Mouse (Mus musculus): Measurements from ENCODE around the gene Cmss1. TPM values are rescaled to one million over a fixed set of nuclear protein-coding genes. Genes with fewer than 3 reads are reported as not detected.

The Cmss1 gene
- polyA plus RNA-seq, 1 experiment from 2014 or later = 57.2 TPM

DNA sequence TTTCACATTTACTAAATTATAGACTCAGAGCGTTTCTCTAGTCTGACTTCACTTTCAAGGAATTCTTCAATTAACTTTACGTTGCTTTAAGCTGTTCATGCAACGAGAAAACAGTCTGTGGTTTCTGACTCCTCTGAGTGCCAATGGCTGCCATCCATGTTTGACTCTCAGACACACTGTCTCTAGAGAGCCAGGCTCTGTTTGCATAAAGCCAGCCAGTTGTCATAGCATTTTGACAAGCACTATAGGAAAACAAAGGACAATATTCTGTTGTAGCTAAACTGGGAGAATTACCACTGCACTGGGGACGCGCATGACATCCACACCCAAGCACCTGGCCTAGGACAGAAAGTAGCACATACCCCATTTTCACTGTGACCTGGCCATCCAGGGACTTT is 168.4 kb downstream of the Cmss1 start:
- Histone ChIP-seq H3K9ac (no peak overlapping the region), H3K9me3 (no peaks in the 10 kb centered on the region), H3K4me1 (peaks cover 26% of the 10 kb centered on the region), H3K4me2 (no peak overlapping the region), H3K4me3 (no peak overlapping the region), H3K36me3 (no peaks in the 10 kb centered on the region), H3K27ac (peak overlapping the region; percentile 74), H3K27me3 (no peaks in the 10 kb centered on the region)
- ATAC-seq (ENCODE audit: insufficient number of reproducible peaks, insufficient read depth, low FRiP score, low TSS enrichment, low read depth) = no peak
- 35% methylated on average over 5 of the region's 5 CpGs for WGBS

DNA sequence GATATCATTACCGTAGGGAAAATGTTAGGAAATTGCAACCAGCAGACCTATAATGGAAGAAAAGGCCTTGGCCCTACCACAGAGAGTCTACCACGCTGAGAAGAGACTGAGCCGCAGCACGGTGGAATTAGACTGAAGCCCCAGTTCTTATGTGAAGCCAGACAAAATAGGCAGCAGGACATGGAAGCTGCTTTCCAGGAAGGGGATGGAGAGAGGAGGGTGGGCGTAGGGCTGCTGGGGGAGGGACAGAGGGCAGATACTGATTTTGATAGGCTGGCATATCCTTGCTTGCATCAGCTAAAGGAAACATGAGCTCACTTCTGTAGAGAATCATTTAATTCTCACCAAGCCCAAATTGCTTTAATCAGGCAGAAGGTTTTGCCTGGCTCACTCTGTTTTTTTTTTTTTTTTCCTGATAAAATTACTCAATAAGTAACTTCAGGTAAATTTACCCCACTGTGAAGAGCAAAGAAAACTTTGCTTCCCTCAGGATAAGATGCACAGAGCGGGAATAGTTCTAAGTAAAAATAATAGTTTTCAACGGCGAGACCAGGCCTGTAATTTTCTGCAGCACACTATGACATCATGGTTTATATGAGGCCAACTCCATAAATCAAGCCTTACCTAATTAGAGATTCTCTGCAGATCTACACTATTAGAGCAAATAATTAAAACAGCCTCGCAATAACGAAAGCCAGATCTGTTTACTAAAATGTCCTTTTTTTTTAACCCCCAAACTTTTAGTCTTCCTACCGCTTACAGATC is 169.0 kb downstream of the Cmss1 start:
- peaks cover 26% of the 10 kb centered on the region for H3K4me1 ChIP-seq
- ATAC-seq (ENCODE audit: insufficient number of reproducible peaks, insufficient read depth, low FRiP score, low TSS enrichment, low read depth) = no peak

DNA sequence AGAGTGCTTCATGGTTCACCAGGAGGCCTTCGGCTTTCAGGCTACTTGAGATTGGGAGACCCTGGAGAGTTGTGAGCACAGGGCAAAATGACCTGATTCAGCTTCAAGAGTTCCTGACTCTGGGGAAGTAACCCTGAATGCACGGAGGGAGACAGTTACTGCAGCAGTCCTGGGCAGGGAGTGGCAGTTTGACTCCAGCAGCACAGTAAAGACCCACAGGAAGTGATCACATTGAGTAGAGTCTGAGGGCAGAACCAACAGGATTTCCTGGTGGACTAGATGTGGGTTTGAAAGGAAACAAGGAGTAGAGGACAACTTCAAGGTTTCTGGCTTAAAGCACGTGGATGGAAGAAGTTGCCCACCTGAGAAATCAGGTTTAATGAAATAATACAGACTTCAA is 172.0 kb downstream of the Cmss1 start:
- H3K4me1 ChIP-seq = peaks cover 24% of the 10 kb centered on the region
- H3K9me3 ChIP-seq = no peaks in the 10 kb centered on the region
- H3K27me3 ChIP-seq = no peaks in the 10 kb centered on the region

More for the DNA sequence above, 169.0 kb downstream of the Cmss1 start:
- peak overlapping the region; percentile 74 for H3K27ac ChIP-seq
- peak overlapping the region; percentile 0; the same call in 1 of the 2 replicates for H3K4me2 ChIP-seq
- no peak overlapping the region for H3K9ac ChIP-seq
- no peak overlapping the region for H3K4me3 ChIP-seq
- WGBS = 26% methylated on average over 11 of the region's 11 CpGs
- no peaks in the 10 kb centered on the region for H3K36me3 ChIP-seq
- no peaks in the 10 kb centered on the region for H3K27me3 ChIP-seq
- no peaks in the 10 kb centered on the region for H3K9me3 ChIP-seq

DNA sequence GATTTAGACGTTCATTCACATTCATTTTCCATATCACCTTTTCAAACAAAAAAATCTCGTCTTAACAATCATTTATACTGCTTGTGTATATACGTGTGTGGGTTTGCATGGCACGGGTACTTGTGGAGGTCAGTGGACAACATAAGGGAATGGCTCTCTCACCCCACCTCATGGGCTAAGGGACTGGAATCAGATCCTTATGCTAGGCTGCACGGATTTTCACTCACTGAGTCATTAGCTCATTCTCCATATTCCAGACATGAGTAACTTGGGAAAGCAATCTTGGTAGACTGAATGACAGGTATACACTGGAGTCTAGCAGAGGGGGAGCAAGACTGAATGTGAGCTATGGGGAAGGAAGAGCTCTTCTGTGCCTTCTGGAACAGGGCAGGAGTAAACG is 173.0 kb downstream of the Cmss1 start:
- no peak overlapping the region for H3K9ac ChIP-seq
- H3K27me3 ChIP-seq = no peaks in the 10 kb centered on the region
- ATAC-seq (ENCODE audit: insufficient number of reproducible peaks, insufficient read depth, low FRiP score, low TSS enrichment, low read depth) = no peak
- H3K27ac ChIP-seq = no peak overlapping the region
- no peak overlapping the region for H3K4me2 ChIP-seq
- H3K4me1 ChIP-seq = peaks cover 18% of the 10 kb centered on the region
- H3K36me3 ChIP-seq = no peaks in the 10 kb centered on the region
- H3K9me3 ChIP-seq = no peaks in the 10 kb centered on the region
- 88% methylated on average over 6 of the region's 6 CpGs for WGBS
- no peak overlapping the region for H3K4me3 ChIP-seq

More for the DNA sequence above, 172.0 kb downstream of the Cmss1 start:
- Histone ChIP-seq H3K36me3 (no peaks in the 10 kb centered on the region), H3K4me2 (no peak overlapping the region), H3K9ac (no peak overlapping the region), H3K27ac (no peak overlapping the region), H3K4me3 (no peak overlapping the region)
- 70% methylated on average over 3 of the region's 3 CpGs for WGBS
- ATAC-seq (ENCODE audit: insufficient number of reproducible peaks, insufficient read depth, low FRiP score, low TSS enrichment, low read depth) = no peak

DNA sequence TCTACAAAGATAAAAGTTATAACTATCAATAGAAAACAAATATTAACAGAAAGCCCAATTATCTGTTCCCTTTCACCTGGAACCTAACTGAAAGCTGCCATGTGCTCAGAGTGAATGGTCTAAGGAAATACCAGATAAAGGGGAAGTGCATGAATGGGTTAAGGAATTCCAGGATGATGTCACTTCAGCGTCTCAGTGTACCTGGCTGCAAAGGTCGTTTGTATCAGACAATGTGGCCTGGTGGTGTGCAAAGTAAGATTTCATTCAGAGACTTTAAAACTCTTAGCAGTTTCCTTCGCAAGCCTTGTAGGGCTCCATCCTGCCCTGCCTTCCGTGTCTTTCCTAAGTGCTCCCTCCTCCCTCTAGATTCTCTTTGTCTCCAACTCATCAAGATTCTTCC is 173.5 kb downstream of the Cmss1 start:
- H3K27ac ChIP-seq = no peak overlapping the region
- no peaks in the 10 kb centered on the region for H3K9me3 ChIP-seq
- 73% methylated on average over 4 of the region's 4 CpGs for WGBS
- ATAC-seq (ENCODE audit: insufficient number of reproducible peaks, insufficient read depth, low FRiP score, low TSS enrichment, low read depth) = no peak
- peaks cover 14% of the 10 kb centered on the region for H3K4me1 ChIP-seq
- H3K4me2 ChIP-seq = no peak overlapping the region
- no peaks in the 10 kb centered on the region for H3K36me3 ChIP-seq
- no peak overlapping the region for H3K4me3 ChIP-seq
- H3K27me3 ChIP-seq = no peaks in the 10 kb centered on the region
- H3K9ac ChIP-seq = no peak overlapping the region

DNA sequence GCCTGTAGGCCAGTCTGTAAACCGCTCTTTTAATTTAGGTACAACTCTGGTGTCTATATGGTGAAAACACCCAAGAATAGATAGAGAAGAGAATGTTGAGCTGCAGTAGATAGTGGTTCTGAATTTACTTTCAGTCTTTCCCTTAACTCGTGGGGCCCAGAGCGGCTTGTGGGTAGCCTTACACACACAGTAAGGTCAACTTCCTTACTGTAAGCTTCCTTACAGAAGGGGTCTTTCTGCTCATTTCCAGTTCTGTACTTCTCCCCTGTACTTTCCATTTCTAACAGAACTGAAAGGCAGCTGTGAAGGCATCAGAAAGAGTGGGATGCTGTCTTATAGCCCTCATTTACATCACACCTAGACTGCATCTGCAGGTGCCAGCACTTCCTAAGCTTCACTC is 175.4 kb downstream of the Cmss1 start:
- Histone ChIP-seq H3K4me1 (peaks cover 22% of the 10 kb centered on the region), H3K9me3 (no peaks in the 10 kb centered on the region), H3K27ac (no peak overlapping the region), H3K4me2 (no peak overlapping the region), H3K4me3 (no peak overlapping the region), H3K27me3 (no peaks in the 10 kb centered on the region), H3K36me3 (no peaks in the 10 kb centered on the region), H3K9ac (no peak overlapping the region)
- ATAC-seq (ENCODE audit: insufficient number of reproducible peaks, insufficient read depth, low FRiP score, low TSS enrichment, low read depth) = no peak
- WGBS = 91% methylated on average over 3 of the region's 3 CpGs

DNA sequence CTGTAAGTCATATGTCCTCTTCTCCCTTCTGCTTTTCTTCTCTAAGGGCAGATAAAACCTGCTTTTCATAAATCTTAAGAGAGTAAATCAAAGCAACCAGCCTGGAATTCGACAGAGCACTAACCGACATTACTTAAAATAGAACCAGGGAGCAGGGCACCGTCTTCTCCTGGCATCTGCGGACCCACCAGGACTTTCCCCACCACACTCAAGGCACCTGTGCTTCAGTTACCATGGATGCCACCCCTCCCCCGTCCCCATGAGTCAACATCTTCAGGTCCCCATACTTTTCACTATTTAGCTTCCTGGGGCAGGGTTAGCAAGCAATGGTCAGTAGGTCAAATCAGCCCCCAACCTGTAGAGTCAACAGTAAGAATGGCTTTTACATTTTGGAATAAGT is 177.7 kb downstream of the Cmss1 start:
- 62% methylated on average over 5 of the region's 5 CpGs for WGBS
- peaks cover 29% of the 10 kb centered on the region for H3K4me1 ChIP-seq
- ATAC-seq (ENCODE audit: insufficient number of reproducible peaks, insufficient read depth, low FRiP score, low TSS enrichment, low read depth) = no peak

DNA sequence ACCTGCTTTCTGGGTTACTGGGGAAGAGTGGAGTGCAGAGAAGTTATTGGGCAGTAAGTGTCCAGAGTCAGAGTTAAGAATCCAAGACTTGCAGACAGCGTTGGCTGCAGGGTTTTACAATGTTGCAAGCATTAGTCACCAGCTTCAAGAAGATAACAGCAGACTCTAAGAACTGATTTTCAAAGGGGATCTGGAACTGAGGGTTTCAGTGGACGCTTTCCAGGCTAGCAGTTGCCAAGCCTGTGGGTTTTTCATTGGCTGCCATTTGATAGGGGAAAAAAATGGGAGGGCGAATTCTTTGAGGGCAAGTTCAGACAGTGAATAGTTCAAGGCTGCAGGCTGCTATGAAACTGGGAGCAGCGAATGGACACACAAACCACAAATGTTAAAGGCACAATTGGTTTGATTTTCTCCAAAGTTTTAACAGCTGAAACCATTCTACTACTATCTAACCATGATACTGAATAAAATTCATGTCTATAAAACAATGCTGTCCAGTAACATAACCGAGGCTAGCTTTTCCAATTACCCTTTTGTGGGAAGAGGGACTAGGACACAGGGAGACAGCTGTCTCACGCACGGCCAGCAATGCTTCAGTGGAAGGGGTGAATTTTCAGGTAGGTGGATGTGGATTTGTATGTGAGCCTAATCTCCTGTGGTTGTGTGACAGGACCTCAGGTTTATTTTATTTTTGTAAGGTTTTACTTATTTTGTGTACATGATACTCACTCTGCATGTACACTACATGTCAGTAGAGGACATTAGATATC is 179.0 kb downstream of the Cmss1 start:
- no peak for ATAC-seq (ENCODE audit: insufficient number of reproducible peaks, insufficient read depth, low FRiP score, low TSS enrichment, low read depth)
- WGBS = 59% methylated on average over 7 of the region's 7 CpGs
- no peaks in the 10 kb centered on the region for H3K36me3 ChIP-seq
- no peak overlapping the region for H3K4me2 ChIP-seq
- H3K4me1 ChIP-seq = peaks cover 32% of the 10 kb centered on the region
- H3K9ac ChIP-seq = no peak overlapping the region
- no peak overlapping the region for H3K4me3 ChIP-seq
- no peaks in the 10 kb centered on the region for H3K27me3 ChIP-seq
- peak overlapping the region; percentile 44 for H3K27ac ChIP-seq
- no peaks in the 10 kb centered on the region for H3K9me3 ChIP-seq

More for the DNA sequence above, 177.7 kb downstream of the Cmss1 start:
- Histone ChIP-seq H3K4me3 (no peak overlapping the region), H3K27me3 (no peaks in the 10 kb centered on the region), H3K36me3 (no peaks in the 10 kb centered on the region), H3K27ac (no peak overlapping the region), H3K9me3 (no peaks in the 10 kb centered on the region), H3K9ac (no peak overlapping the region), H3K4me2 (no peak overlapping the region)

DNA sequence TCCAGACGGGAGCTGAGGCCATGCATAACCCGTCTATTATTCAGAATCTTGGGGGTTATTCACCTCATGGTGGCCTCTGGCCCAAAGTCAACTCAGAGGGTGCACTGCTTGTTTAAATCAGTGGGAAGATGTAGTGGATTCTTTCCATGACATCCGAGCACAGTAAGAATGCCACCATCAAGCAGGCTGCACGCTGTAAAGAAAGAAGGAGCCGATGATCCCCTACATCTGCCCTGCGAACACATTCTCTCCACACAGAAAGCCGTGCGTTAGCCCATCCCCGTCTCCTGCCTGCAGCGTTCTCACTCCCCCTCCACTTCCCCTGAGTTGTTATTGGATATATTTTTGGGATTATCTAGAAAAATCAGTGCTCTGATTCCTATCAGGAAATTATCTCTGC is 180.0 kb downstream of the Cmss1 start:
- no peaks in the 10 kb centered on the region for H3K27me3 ChIP-seq
- H3K36me3 ChIP-seq = no peaks in the 10 kb centered on the region
- H3K4me2 ChIP-seq = no peak overlapping the region
- no peak overlapping the region for H3K4me3 ChIP-seq
- 49% methylated on average over 10 of the region's 10 CpGs for WGBS
- peak overlapping the region; percentile 7; the same call in 1 of the 2 replicates for H3K27ac ChIP-seq
- no peaks in the 10 kb centered on the region for H3K9me3 ChIP-seq
- no peak for ATAC-seq (ENCODE audit: insufficient number of reproducible peaks, insufficient read depth, low FRiP score, low TSS enrichment, low read depth)
- peaks cover 38% of the 10 kb centered on the region for H3K4me1 ChIP-seq
- no peak overlapping the region for H3K9ac ChIP-seq

DNA sequence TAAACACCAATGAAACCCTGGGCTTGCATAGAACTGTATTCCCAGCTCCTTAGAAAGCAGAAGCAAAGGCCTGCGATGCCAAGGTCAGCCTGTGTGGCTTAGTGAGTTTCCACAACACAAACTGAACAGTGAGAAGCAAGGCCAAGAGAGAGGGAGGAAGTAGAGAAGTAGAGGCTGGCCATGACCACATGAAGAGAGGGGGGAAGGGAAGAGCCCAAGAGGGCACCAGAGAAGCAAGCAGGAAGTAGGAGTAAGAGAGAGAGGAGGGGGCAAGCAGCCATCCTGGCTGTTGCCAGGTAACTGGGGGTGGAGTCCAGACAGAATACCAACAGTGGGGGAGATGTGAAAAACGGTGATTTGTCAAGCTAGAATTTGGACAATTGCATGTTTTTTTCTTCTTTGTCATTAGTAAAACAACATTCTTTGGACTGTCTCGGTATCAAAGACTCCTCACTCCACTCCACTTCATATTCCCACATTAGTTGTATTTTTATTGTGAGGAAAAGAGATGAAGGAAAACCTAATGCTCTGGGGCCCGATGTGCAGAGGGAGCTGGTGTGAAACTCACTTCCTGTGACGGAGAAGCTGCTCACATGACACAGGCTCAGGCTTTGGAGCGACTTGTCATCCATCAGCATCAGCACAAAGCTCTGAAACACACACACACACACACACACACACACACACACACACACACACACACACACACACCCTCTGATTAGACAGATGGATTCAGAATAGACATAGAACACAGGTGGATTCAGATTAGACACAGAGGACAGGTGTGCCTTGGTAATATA is 183.5 kb downstream of the Cmss1 start:
- H3K27me3 ChIP-seq = no peaks in the 10 kb centered on the region
- 66% methylated on average over 6 of the region's 6 CpGs for WGBS
- no peak overlapping the region for H3K4me2 ChIP-seq
- no peak overlapping the region for H3K4me3 ChIP-seq
- H3K4me1 ChIP-seq = peaks cover 44% of the 10 kb centered on the region
- H3K9me3 ChIP-seq = no peaks in the 10 kb centered on the region
- no peak overlapping the region for H3K27ac ChIP-seq
- no peaks in the 10 kb centered on the region for H3K36me3 ChIP-seq
- no peak for ATAC-seq (ENCODE audit: insufficient number of reproducible peaks, insufficient read depth, low FRiP score, low TSS enrichment, low read depth)
- H3K9ac ChIP-seq = no peak overlapping the region

DNA sequence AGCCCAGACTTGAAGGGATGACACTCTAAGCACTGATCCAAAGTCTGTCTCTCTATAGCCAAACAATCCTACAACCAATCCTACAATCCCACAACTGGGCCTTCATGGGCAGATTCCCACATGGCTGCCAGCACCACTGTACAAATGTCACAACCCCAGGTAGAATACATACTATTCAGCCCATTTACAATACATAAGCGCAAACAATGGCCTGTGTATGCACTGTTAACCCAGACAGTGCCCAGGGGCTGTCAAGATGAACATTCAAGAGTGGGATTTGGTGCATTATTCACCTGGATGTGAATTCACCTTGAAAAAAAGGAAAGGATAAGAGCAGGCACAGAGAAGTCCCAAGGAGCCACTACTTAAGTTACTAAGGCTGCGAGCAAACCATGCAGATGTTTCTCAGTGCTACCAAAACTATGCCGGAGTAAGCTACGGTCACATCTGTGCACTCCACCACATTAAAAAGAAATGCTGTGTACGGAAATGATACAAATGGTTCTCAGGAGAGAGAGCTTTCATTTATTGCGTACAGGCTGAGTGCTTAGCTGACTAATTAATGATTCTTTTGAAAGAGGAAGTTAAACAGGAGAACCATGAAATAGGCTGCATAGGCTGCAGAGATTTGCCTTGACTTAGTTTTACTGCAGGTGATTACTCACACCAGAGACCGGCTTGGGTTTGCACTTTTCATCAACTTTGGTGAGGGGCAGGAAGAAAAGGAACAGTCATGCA is 184.8 kb downstream of the Cmss1 start:
- Histone ChIP-seq H3K9ac (no peak overlapping the region), H3K4me1 (peaks cover 38% of the 10 kb centered on the region), H3K9me3 (no peaks in the 10 kb centered on the region), H3K4me3 (no peak overlapping the region), H3K4me2 (no peak overlapping the region), H3K27me3 (no peaks in the 10 kb centered on the region), H3K36me3 (no peaks in the 10 kb centered on the region), H3K27ac (no peak overlapping the region)
- ATAC-seq (ENCODE audit: insufficient number of reproducible peaks, insufficient read depth, low FRiP score, low TSS enrichment, low read depth) = no peak
- WGBS = 59% methylated on average over 7 of the region's 7 CpGs

Measured in embryonic facial prominence, embryonic 13.5 days (tissue).